Mouse (Mus musculus) MEL (cell line): ENCODE data around the gene Csf2rb2. TPM values are rescaled to one million over a fixed set of nuclear protein-coding genes. Genes with fewer than 3 reads are reported as not detected.
"Not testable (repeated sequence)": the region's sequence is repeated elsewhere in the genome, so short reads cannot be mapped to it uniquely, and the experiment has no call there.

Experiments
- DNase-seq: peaks from one replicate; pipeline ENCODE4 v3.0.0; 2011; ENCODE audit warnings: low read depth, low spot score
- H3K27ac ChIP-seq: 2 replicates; pipeline ENCODE4 v1.5.1; 2012; ENCODE audit warnings: low read depth, mild to moderate bottlenecking, control low read depth, low read length, moderate library complexity; ENCODE audit not compliant: control insufficient read depth
- H3K27me3 ChIP-seq, 2 experiments: fragments of 150-350 bp in 1 of 2; sonication (generic) in 1 of 2; 2 replicates each; pipeline ENCODE4 v1.6.1; 2012; ENCODE audit warnings: low read length in 2 of 2, mild to moderate bottlenecking in 2 of 2, improper control_type of control experiment in 1 of 2, moderate library complexity in 1 of 2; ENCODE audit not compliant: insufficient read depth in 2 of 2, control insufficient read depth in 1 of 2
- H3K36me3 ChIP-seq, 2 experiments: 2 replicates each; pipeline ENCODE4 v1.6.1; 2012 to 2014; ENCODE audit warnings: low read length in 2 of 2, improper control_type of control experiment in 1 of 2, inconsistent platforms in 1 of 2, mild to moderate bottlenecking in 1 of 2; ENCODE audit not compliant: insufficient read depth in 2 of 2, control insufficient read depth in 1 of 2
- H3K4me1 ChIP-seq, 2 experiments: fragments of 150-350 bp in 1 of 2; sonication (generic) in 1 of 2; 2 replicates each; pipeline ENCODE4 v1.6.1; 2012; ENCODE audit warnings: low read length in 2 of 2, improper control_type of control experiment in 1 of 2, mild to moderate bottlenecking in 1 of 2; ENCODE audit not compliant: insufficient read depth in 2 of 2, control insufficient read depth in 1 of 2
- H3K4me3 ChIP-seq, 2 experiments: fragments of 150-350 bp in 1 of 2; sonication (generic) in 1 of 2; 2 replicates each; pipeline ENCODE4 v1.5.1; 2012; ENCODE audit warnings: low read depth in 2 of 2, low read length in 2 of 2, mild to moderate bottlenecking in 2 of 2, moderate library complexity in 2 of 2, control low read depth in 1 of 2, improper control_type of control experiment in 1 of 2; ENCODE audit not compliant: control insufficient read depth in 1 of 2, insufficient read depth in 1 of 2
- H3K79me2 ChIP-seq: 2 replicates; pipeline ENCODE4 v1.6.1; 2012; ENCODE audit warnings: mild to moderate bottlenecking, low read length, moderate library complexity; ENCODE audit not compliant: control insufficient read depth, poor library complexity, insufficient read depth
- H3K9ac ChIP-seq: 2 replicates; pipeline ENCODE4 v1.6.1; 2012; ENCODE audit warnings: low read depth, mild to moderate bottlenecking, control low read depth, low read length, moderate library complexity; ENCODE audit not compliant: control insufficient read depth, poor library complexity, severe bottlenecking
- H3K9me3 ChIP-seq: fragments of 150-350 bp; sonication (generic); replicated peaks from 2 replicates; pipeline ENCODE4 v1.6.1; 2012; ENCODE audit warnings: mild to moderate bottlenecking, low read length, improper control_type of control experiment, moderate library complexity; ENCODE audit not compliant: insufficient read depth
- CTCF ChIP-seq, 3 experiments: IDR thresholded peaks in 2 of 3; conservative IDR thresholded peaks in 1 of 3; 2 replicates each; pipeline ENCODE4 v1.5.1; 2011 to 2012; ENCODE audit warnings: low read length in 3 of 3, low read depth in 2 of 3, mild to moderate bottlenecking in 2 of 3, improper control_type of control experiment in 1 of 3, inconsistent platforms in 1 of 3, mixed read lengths in 1 of 3, moderate library complexity in 1 of 3; ENCODE audit not compliant: control insufficient read depth in 1 of 3, insufficient read depth in 1 of 3, poor library complexity in 1 of 3, severe bottlenecking in 1 of 3
- ELF1 ChIP-seq: IDR thresholded peaks from 2 replicates; pipeline ENCODE4 v1.6.1; 2014; ENCODE audit warnings: low read depth, mild to moderate bottlenecking, inconsistent platforms, low read length, improper control_type of control experiment, moderate library complexity
- GABPA ChIP-seq: IDR thresholded peaks from 2 replicates; pipeline ENCODE4 v1.6.1; 2012; ENCODE audit warnings: low read depth, mild to moderate bottlenecking, inconsistent platforms, low read length, improper control_type of control experiment, moderate library complexity
- GATA1 ChIP-seq: IDR thresholded peaks from 2 replicates; pipeline ENCODE4 v1.6.1; 2011; ENCODE audit warnings: low read depth, low read length, improper control_type of control experiment
- HCFC1 ChIP-seq: IDR thresholded peaks from 2 replicates; pipeline ENCODE4 v1.6.1; 2012; ENCODE audit warnings: low read depth, mild to moderate bottlenecking, inconsistent platforms, low read length, improper control_type of control experiment, moderate library complexity
- KAT2A ChIP-seq: conservative IDR thresholded peaks from 2 replicates; pipeline ENCODE4 v1.6.1; 2012; ENCODE audit warnings: low read depth, low read length, improper control_type of control experiment, inconsistent platforms
- MAFK ChIP-seq: IDR thresholded peaks from 2 replicates; pipeline ENCODE4 v1.6.1; 2011; ENCODE audit warnings: low read depth, mild to moderate bottlenecking, low read length, improper control_type of control experiment, borderline replicate concordance
- MAX ChIP-seq: IDR thresholded peaks from 2 replicates; pipeline ENCODE4 v1.6.1; 2011; ENCODE audit warnings: low read length, improper control_type of control experiment
- POLR2AphosphoS2 ChIP-seq: IDR thresholded peaks from 2 replicates; pipeline ENCODE4 v1.6.1; 2011; ENCODE audit warnings: low read length, improper control_type of control experiment
- TAL1 ChIP-seq: IDR thresholded peaks from 2 replicates; pipeline ENCODE4 v1.6.1; 2012; ENCODE audit warnings: mild to moderate bottlenecking, inconsistent platforms, low read length, moderate library complexity, mixed read lengths
- USF1 ChIP-seq: IDR thresholded peaks from 2 replicates; pipeline ENCODE4 v1.6.1; 2014; ENCODE audit warnings: low read depth, mild to moderate bottlenecking, inconsistent platforms, low read length, improper control_type of control experiment, moderate library complexity
- USF2 ChIP-seq, 2 experiments: IDR thresholded peaks; 2 replicates each; pipeline ENCODE4 v1.6.1; 2011 to 2012; ENCODE audit warnings: improper control_type of control experiment in 2 of 2, low read length in 2 of 2, borderline replicate concordance in 1 of 2, inconsistent platforms in 1 of 2, low read depth in 1 of 2, mild to moderate bottlenecking in 1 of 2; ENCODE audit not compliant: insufficient read depth in 1 of 2
- ZC3H11A ChIP-seq: IDR thresholded peaks from 2 replicates; pipeline ENCODE4 v1.6.1; 2012; ENCODE audit warnings: low read depth, mild to moderate bottlenecking, inconsistent platforms, low read length, improper control_type of control experiment
- ZNF384 ChIP-seq: IDR thresholded peaks from 2 replicates; pipeline ENCODE4 v1.6.1; 2012; ENCODE audit warnings: low read depth, mild to moderate bottlenecking, inconsistent platforms, low read length, improper control_type of control experiment
- polyA plus RNA-seq, 2 experiments: library from polyadenylated mRNA; stranded (reverse) in 1 of 2; unstranded in 1 of 2; fragments of >175 nt in 1 of 2; fragments of >200 nt in 1 of 2; gene quantifications; 2 replicates each; pipeline versions ENCODE4 v1.2.1 to v1.2.4; 2012; ENCODE audit warnings: low replicate concordance in 2 of 2, low read depth in 1 of 2; ENCODE audit not compliant: insufficient read length in 2 of 2, insufficient read depth in 1 of 2, missing spikeins in 1 of 2
- total RNA-seq: library from RNA; depleted of rRNA; stranded (reverse); fragments of 300-350 nt; gene quantifications from 2 replicates; pipeline ENCODE4 v1.2.3, GENCODE M21; 2012

Gene Csf2rb2
- total and polyA plus RNA-seq, 3 experiments = 0.54 to 1.8 TPM; not detected in 1

DNA sequence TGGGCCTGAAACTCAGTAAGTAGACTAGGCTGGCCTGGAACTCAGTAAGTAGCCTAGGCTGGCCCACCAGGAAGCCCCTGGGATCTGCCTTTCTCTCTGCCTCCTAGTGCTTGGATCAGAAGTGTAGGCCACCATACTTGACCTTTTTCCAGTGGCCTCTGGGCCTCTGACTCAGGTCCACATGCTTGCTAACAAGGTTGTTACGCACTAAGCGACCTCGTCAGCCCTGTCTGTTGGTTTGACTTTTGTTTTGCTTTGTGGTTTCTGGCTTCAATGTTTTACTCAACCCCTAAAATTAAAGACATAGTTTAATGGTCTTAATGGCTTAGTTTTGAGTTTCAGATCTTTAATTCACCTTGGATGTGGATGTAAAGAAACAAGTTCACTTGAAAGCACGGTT, 25.2 kb upstream of the Csf2rb2 start:
- TF ChIP-seq CTCF (IDR thresholded peaks at IDR 0.05 in 2 of 3, conservative IDR thresholded peaks at IDR 0.05 in 1 of 3; ENCODE audit: control insufficient read depth in 1 of 3, insufficient read depth in 1 of 3, low read depth in 2 of 3, low read length in 3 of 3, poor library complexity in 1 of 3, severe bottlenecking in 1 of 3) = no peak
- no peak for TF ChIP-seq USF2 (IDR thresholded peaks at IDR 0.05; ENCODE audit: borderline replicate concordance in 1 of 2, insufficient read depth in 1 of 2, low read depth in 1 of 2, low read length in 2 of 2)
- no peak for TF ChIP-seq TAL1
- no peak for TF ChIP-seq MAX
- TF ChIP-seq ZC3H11A = no peak
- TF ChIP-seq GABPA = no peak
- no peak for TF ChIP-seq KAT2A
- TF ChIP-seq POLR2AphosphoS2 = no peak
- TF ChIP-seq ZNF384 = no peak
- TF ChIP-seq HCFC1 = no peak
- no peak for TF ChIP-seq MAFK
- no peak for TF ChIP-seq ELF1
- Histone ChIP-seq H3K27me3 (no peaks in the 10 kb centered on the region), H3K4me3 (no peak overlapping the region), H3K9me3 (no peaks in the 10 kb centered on the region), H3K9ac (no peak overlapping the region), H3K36me3 (peaks cover 0 to 4% of the 10 kb centered on the region in 2 experiments; a peak in 1 of 4 replicates), H3K4me1 (peaks cover 0 to 13% of the 10 kb centered on the region in 2 experiments; a peak in 2 of 4 replicates), H3K27ac (no peak overlapping the region), H3K79me2 (peaks cover 7% of the 10 kb centered on the region)
- DNase-seq = no peak

- not testable (repeated sequence) for H3K79me2 ChIP-seq, H3K27me3 ChIP-seq, H3K36me3 ChIP-seq, H3K4me3 ChIP-seq
- H3K4me1 ChIP-seq = peaks cover 2 to 19% of the 10 kb centered on the region in 2 experiments; a peak in 3 of 4 replicates
- peak; percentile 74 for TF ChIP-seq USF1
- 0 out of 2 replicates have a peak, but pooled peaks have one; percentile 21 for TF ChIP-seq GATA1
- TF ChIP-seq, all 39 proteins: peak for 2; not testable (repeated sequence) for 37
- peak; percentile 32 for DNase-seq
- H3K27ac ChIP-seq, H3K9me3 ChIP-seq, H3K9ac ChIP-seq: not testable (repeated sequence)
These were observed 24.5 kb upstream of the Csf2rb2 start for GRCm38 (mm10) chr15:78329972-78330371.
